In genomic region chr9:53286793-53287192, GRCm38 (mm10) we compare ENCODE assay signal across 25 mouse cellular contexts. TPM values are rescaled to one million over a fixed set of nuclear protein-coding genes. Genes with fewer than 3 reads are reported as not detected.
A peak's percentile ranks its signal among the peaks of the same experiment; 100 is the strongest.
DNase-seq lines count a peak whose midpoint lies in the region; ATAC-seq and TF ChIP-seq lines count a peak whose summit lies in the region.
"Had no signal": no experiment of that assay in that cellular context is flagged by ENCODE, and none has a peak within 500 bp of the region (broad histone marks: within the 10 kb centered on the region; RNA-seq: fewer than 3 reads in every experiment).

No protein-coding gene starts in this region.

- no peaks in the 10 kb centered on the region for H3K36me3 ChIP-seq in testis, adult 2 months (ENCODE audit: control insufficient read depth, insufficient read depth, low read length)
- no peaks in the 10 kb centered on the region for H3K36me3 ChIP-seq in myocyte (ENCODE audit: control insufficient read depth, insufficient read depth)
- H3K36me3 ChIP-seq: embryonic facial prominence, embryonic 13.5 days; embryonic facial prominence, embryonic 15.5 days; forebrain, embryonic 10.5 days; forebrain, embryonic 12.5 days; G1E had no signal

- no peak overlapping the region for H3ac ChIP-seq in myocyte (ENCODE audit: control insufficient read depth, insufficient read length)

- H3K79me2 ChIP-seq in myocyte (ENCODE audit: control insufficient read depth, insufficient read depth): no peaks in the 10 kb centered on the region

- H3K4me2 ChIP-seq in myocyte (ENCODE audit: low read depth): peak overlapping the region; percentile 43
- H3K4me2 ChIP-seq: embryonic facial prominence, embryonic 13.5 days; embryonic facial prominence, embryonic 15.5 days; forebrain, embryonic 12.5 days had no signal

- peak overlapping the region; percentile 7 for H3K4me3 ChIP-seq in testis, adult 2 months (ENCODE audit: control insufficient read depth, low read depth, low read length)
- H3K4me3 ChIP-seq in myocyte: no peak overlapping the region
- H3K4me3 ChIP-seq: embryonic facial prominence, embryonic 13.5 days; embryonic facial prominence, embryonic 15.5 days; erythroblast, embryonic 14.5 days; forebrain, embryonic 10.5 days; forebrain, embryonic 12.5 days had no signal

- no peak for TF ChIP-seq POLR2A in testis, adult 2 months (IDR thresholded peaks at IDR 0.05; ENCODE audit: control insufficient read depth, low read depth, low read length)
- TF ChIP-seq POLR2A in myocyte (IDR thresholded peaks at IDR 0.05; ENCODE audit: insufficient read length, low read depth): no peak

- no peak overlapping the region for H3K27ac ChIP-seq in testis, adult 2 months (ENCODE audit: control insufficient read depth, insufficient read depth, low read depth, low read length)
- H3K27ac ChIP-seq: embryonic facial prominence, embryonic 13.5 days; embryonic facial prominence, embryonic 15.5 days; forebrain, embryonic 10.5 days; forebrain, embryonic 12.5 days had no signal

- DNase-seq in frontal cortex, postnatal 36 days (ENCODE audit: low spot score in 2 of 2): no peak
- no peak for DNase-seq in testis, postnatal 14 days (ENCODE audit: low spot score)
- DNase-seq in NIH3T3 (ENCODE audit: low read depth): peak; percentile 64
- no peak for DNase-seq in embryo, embryonic 11 days
- no peak for DNase-seq in kidney, postnatal 4 days
- DNase-seq: adrenal gland, adult 2 months; adrenal gland, postnatal 10 days; adrenal gland, postnatal 25 days; cerebellum, adult 11-12 months; cerebellum, adult 2 months; cerebellum, adult 9-10 months; cerebellum, postnatal 10 days; cerebellum, postnatal 25 days; forebrain, postnatal 0 days had no signal

- ATAC-seq in frontal cortex, adult (ENCODE audit: low TSS enrichment): peak; percentile 76; the same call in 1 of the 2 replicates
- ATAC-seq: forebrain, embryonic 14.5 days; forebrain, postnatal 0 days had no signal

- no peaks in the 10 kb centered on the region for H3K4me1 ChIP-seq in testis, adult 2 months (ENCODE audit: control insufficient read depth, insufficient read depth, low read length)
- H3K4me1 ChIP-seq: embryonic facial prominence, embryonic 13.5 days; embryonic facial prominence, embryonic 15.5 days; forebrain, embryonic 10.5 days; forebrain, embryonic 12.5 days had no signal

- H3K27me3 ChIP-seq in testis, adult 2 months (ENCODE audit: control insufficient read depth, insufficient read depth, low read length): no peaks in the 10 kb centered on the region
- H3K27me3 ChIP-seq in myocyte (ENCODE audit: control insufficient read depth, insufficient read depth, insufficient read length): no peaks in the 10 kb centered on the region
- H3K27me3 ChIP-seq: embryonic facial prominence, embryonic 13.5 days; embryonic facial prominence, embryonic 15.5 days; forebrain, embryonic 12.5 days had no signal

- no peak for TF ChIP-seq CTCF in testis, adult 2 months (IDR thresholded peaks at IDR 0.05; ENCODE audit: control insufficient read depth, insufficient read depth, insufficient replicate concordance, low read depth, low read length)

TF ChIP-seq in myocyte, 11 proteins besides CTCF, POLR2A, EP300 and RAD21:
- TF ChIP-seq SRF (IDR thresholded peaks at IDR 0.05; ENCODE audit: control insufficient read depth, insufficient read length, low read depth) (no peak), USF1 (IDR thresholded peaks at IDR 0.05; ENCODE audit: low read depth) (no peak), TCF12 (IDR thresholded peaks at IDR 0.05; ENCODE audit: insufficient read depth, poor library complexity, severe bottlenecking) (no peak), MYOG (IDR thresholded peaks at IDR 0.05; ENCODE audit: control insufficient read depth in 1 of 3, insufficient read depth in 1 of 3, insufficient read length in 2 of 3, low read depth in 2 of 3) (no peak)

RNA-seq across cellular contexts. Expression of gene Exph5, which starts 14.7 kb away (rescaled TPM):
- 1.0 and 1.3 TPM in 2 replicates for polyA plus RNA-seq in testis, adult 2 months (2012; rRNA removed)
- not detected for polyA plus RNA-seq in myocyte (2012; fragmentation: generic; extraction: Trizol)
- polyA plus RNA-seq: adrenal gland, adult 2 months; C2C12; erythroblast, embryonic 14.5 days; G1E had no signal

RNA-seq across cellular contexts. Expression of gene Ddx10, which starts 38.9 kb away (rescaled TPM):
- polyA plus RNA-seq in testis, adult 2 months (2012; rRNA removed): 3.9 and 4.5 TPM in 2 replicates
- 7.5 TPM for polyA plus RNA-seq in myocyte (2012; fragmentation: generic; extraction: Trizol)
